Mouse (Mus musculus) midbrain, embryonic 16.5 days (tissue): ENCODE measurements around the gene Olfr994. TPM values are rescaled to one million over a fixed set of nuclear protein-coding genes. Genes with fewer than 3 reads are reported as not detected.

Experiments
- ATAC-seq: fragments of 200-750 bp; cut with Nextera tagmentation; 2 replicates; pipeline ENCODE4 v1.8.0; 2017; ENCODE audit warnings: moderate TSS enrichment
- H3K27ac ChIP-seq: fragments of 300-500 bp; sonication (generic); 2 replicates; pipeline ENCODE4 v1.5.1; 2014; ENCODE audit warnings: mild to moderate bottlenecking, low read length, mixed read lengths
- H3K27me3 ChIP-seq: fragments of 300-500 bp; sonication (generic); 2 replicates; pipeline ENCODE4 v1.6.1; 2014; ENCODE audit warnings: low read depth, low read length, mixed read lengths; ENCODE audit not compliant: control insufficient read depth, insufficient read depth
- H3K36me3 ChIP-seq: fragments of 300-500 bp; sonication (generic); 2 replicates; pipeline ENCODE4 v1.6.1; 2014; ENCODE audit warnings: mild to moderate bottlenecking, low read length, moderate library complexity, mixed read lengths; ENCODE audit not compliant: control insufficient read depth, insufficient read depth
- H3K4me1 ChIP-seq: fragments of 300-500 bp; sonication (generic); 2 replicates; pipeline ENCODE4 v1.6.1; 2014; ENCODE audit warnings: mild to moderate bottlenecking, low read length, mixed read lengths; ENCODE audit not compliant: control insufficient read depth, insufficient read depth
- H3K4me2 ChIP-seq: fragments of 300-500 bp; sonication (generic); 2 replicates; pipeline ENCODE4 v1.6.1; 2014; ENCODE audit warnings: mild to moderate bottlenecking, low read length, mixed read lengths
- H3K4me3 ChIP-seq: fragments of 300-500 bp; sonication (generic); 2 replicates; pipeline ENCODE4 v1.5.1; 2014; ENCODE audit warnings: low read depth, mild to moderate bottlenecking, low read length, moderate library complexity, mixed read lengths
- H3K9ac ChIP-seq: fragments of 300-500 bp; sonication (generic); 2 replicates; pipeline ENCODE4 v1.6.1; 2014; ENCODE audit warnings: low read depth, low read length, mixed read lengths
- H3K9me3 ChIP-seq: fragments of 300-500 bp; sonication (generic); replicated peaks from 2 replicates; pipeline ENCODE4 v1.6.1; 2014; ENCODE audit warnings: mild to moderate bottlenecking, low read length, mixed read lengths; ENCODE audit not compliant: control insufficient read depth, poor library complexity, severe bottlenecking
- WGBS: fragments of 180-500 bp; shearing (Covaris S2); extraction: QIAGEN DNeasy Blood & Tissue Kit; methylation state at CpG from one replicate; pipeline ENCODE4 v1.1.7; 2014; 5-methylcytosine and 5-hydroxymethylcytosine counted together
- polyA plus RNA-seq: library from polyadenylated mRNA; unstranded; fragments of >200 nt; fragmentation: Nextera tagmentation; extraction: Ambion mirVana; gene quantifications from 2 replicates; pipeline ENCODE4 v1.2.1, GENCODE M21; 2015

The Olfr994 gene
- polyA plus RNA-seq: not detected in 2 replicates

DNA sequence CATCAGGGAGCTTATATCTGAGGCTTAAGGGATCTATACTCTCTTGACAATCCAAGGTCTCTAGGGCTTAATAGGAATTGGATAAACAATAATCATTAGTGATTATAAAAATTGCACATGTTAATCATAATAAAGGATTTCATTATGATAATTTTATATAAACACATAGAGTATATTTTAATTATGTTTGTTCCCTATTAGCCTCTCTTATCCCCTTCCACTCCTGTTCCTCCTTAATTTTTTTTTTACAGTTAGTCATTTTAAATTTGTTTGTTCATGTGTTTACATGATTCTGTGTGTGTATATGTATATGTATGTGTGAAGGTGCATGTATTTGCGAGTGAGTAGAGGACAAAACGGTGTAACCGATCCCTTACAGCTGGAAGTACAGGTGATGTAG, at the start of gene Olfr994:
TSS of gene Olfr994 (minus strand) at position 101 of the 400 bp plus-strand sequence.
- Histone ChIP-seq H3K27me3 (no peaks in the 10 kb centered on the region), H3K4me3 (no peak within 1 kb of the TSS), H3K9me3 (no peaks in the 10 kb centered on the region), H3K36me3 (no peaks in the 10 kb centered on the region), H3K9ac (no peak within 1 kb of the TSS), H3K4me1 (no peaks in the 10 kb centered on the region), H3K27ac (no peak within 1 kb of the TSS), H3K4me2 (no peak within 1 kb of the TSS)
- 92% methylated on average over 3 of the region's 3 CpGs for WGBS
- no peak for ATAC-seq

DNA sequence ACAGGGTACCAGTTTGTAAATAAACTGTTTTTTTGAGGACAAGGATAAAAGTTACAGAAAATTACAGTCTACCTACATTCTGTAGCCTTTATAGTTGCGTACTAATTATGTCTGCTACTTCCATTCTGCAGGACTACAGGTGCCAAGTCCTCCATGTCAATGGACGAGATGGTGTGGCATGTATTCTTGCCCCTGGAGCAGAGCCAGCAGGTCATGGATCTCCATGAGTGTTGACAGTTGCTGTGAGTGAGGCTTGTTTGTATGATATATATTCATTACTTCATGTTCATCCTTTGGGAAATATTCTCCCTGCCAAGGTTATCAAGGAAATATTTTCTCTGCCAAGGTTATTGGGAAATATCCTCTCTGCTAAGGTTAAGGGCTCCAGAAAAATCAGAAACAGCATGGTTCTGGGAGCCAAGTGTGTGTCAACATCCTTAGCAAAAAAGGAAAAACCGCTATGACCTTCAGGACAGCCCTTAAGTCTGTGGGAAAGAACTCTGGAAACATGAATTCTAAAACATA, 30.6 kb upstream of the Olfr994 start:
- WGBS: 87% methylated on average over 3 of the region's 3 CpGs
- no peak overlapping the region for H3K9ac ChIP-seq
- no peaks in the 10 kb centered on the region for H3K27me3 ChIP-seq
- H3K4me2 ChIP-seq: no peak overlapping the region
- no peak overlapping the region for H3K27ac ChIP-seq
- no peaks in the 10 kb centered on the region for H3K4me1 ChIP-seq
- H3K9me3 ChIP-seq: no peaks in the 10 kb centered on the region
- no peak for ATAC-seq
- H3K36me3 ChIP-seq: no peaks in the 10 kb centered on the region
- H3K4me3 ChIP-seq: no peak overlapping the region

GRCm38 (mm10) chr2:85443539-85443938, 7.3 kb upstream of the Olfr994 start, which contains the start of gene Olfr995:
Gene Olfr995 (minus strand): TSS chr2:85443639.
- no peak for ATAC-seq

DNA sequence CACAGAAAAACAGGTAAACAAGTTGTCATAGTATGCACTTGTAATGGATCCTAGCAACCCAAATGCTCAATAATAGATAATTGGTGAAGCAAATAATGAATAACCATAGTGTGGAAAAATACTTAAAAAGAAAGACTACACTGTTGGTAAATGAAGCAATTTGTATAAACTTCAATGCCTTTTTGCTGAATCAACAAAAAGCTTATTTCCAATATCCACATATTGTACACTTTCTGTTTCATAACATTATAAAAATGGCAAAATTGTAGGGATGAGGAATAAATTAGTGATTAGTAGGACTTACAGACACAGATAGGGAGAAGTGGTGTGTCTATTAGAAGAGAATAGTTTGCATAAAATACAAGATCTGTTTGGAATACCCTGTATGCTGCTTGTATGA, 6.3 kb upstream of the Olfr994 start:
- no peak overlapping the region for H3K27ac ChIP-seq
- no peak overlapping the region for H3K4me2 ChIP-seq
- no peak overlapping the region for H3K4me3 ChIP-seq
- no peaks in the 10 kb centered on the region for H3K27me3 ChIP-seq
- no peak overlapping the region for H3K9ac ChIP-seq
- ATAC-seq: no peak
- no peaks in the 10 kb centered on the region for H3K9me3 ChIP-seq
- no peaks in the 10 kb centered on the region for H3K36me3 ChIP-seq
- no peaks in the 10 kb centered on the region for H3K4me1 ChIP-seq

More at GRCm38 (mm10) chr2:85443539-85443938, 7.3 kb upstream of the Olfr994 start, which contains the start of gene Olfr995:
- Histone ChIP-seq H3K4me1 (no peaks in the 10 kb centered on the region), H3K27me3 (no peaks in the 10 kb centered on the region), H3K4me3 (no peak within 1 kb of the TSS), H3K9me3 (no peaks in the 10 kb centered on the region), H3K9ac (no peak within 1 kb of the TSS), H3K36me3 (no peaks in the 10 kb centered on the region), H3K4me2 (no peak within 1 kb of the TSS), H3K27ac (no peak within 1 kb of the TSS)
- 4% methylated on average over 1 of the region's 1 CpGs for WGBS

- H3K36me3 ChIP-seq: no peaks in the 10 kb centered on the region
- no peak overlapping the region for H3K4me3 ChIP-seq
- H3K27me3 ChIP-seq: no peaks in the 10 kb centered on the region
- no peak for ATAC-seq
- no peaks in the 10 kb centered on the region for H3K4me1 ChIP-seq
- WGBS: 91% methylated on average over 1 of the region's 1 CpGs
- H3K9ac ChIP-seq: no peak overlapping the region
- H3K27ac ChIP-seq: no peak overlapping the region
- H3K4me2 ChIP-seq: no peak overlapping the region
- no peaks in the 10 kb centered on the region for H3K9me3 ChIP-seq
Measured at GRCm38 (mm10) chr2:85425893-85426292, 10.4 kb downstream of the Olfr994 start.

- Histone ChIP-seq H3K4me1 (no peaks in the 10 kb centered on the region), H3K9me3 (no peaks in the 10 kb centered on the region), H3K36me3 (no peaks in the 10 kb centered on the region)
Measured at GRCm38 (mm10) chr2:85414777-85415176, 21.5 kb downstream of the Olfr994 start, which contains the start of gene Olfr993. Gene Olfr993 (minus strand): TSS chr2:85414877.

DNA sequence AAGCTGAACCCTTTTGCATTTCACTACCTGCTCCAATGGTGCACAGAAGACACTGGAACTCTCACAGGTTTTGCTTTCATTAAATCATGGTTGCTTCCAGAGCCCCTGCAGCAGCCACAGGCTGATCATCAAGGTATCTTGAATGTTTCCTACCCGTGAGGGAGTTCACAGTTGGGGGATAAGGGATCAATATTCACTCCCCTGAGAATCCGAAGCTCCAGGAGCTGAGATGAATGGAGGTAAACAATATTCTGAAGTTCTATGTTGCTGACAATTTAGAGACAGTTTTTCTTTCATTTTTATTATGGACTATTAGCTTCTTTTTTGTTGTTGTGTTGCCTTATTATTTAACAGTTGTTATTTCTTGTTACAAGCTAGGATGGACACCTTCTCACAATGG, 26.9 kb downstream of the Olfr994 start, which contains the start of gene Olfr992:
TSS of gene Olfr992 (minus strand) at position 101 of the 400 bp plus-strand sequence.
- no peak within 1 kb of the TSS for H3K4me3 ChIP-seq
- no peaks in the 10 kb centered on the region for H3K4me1 ChIP-seq
- H3K4me2 ChIP-seq: no peak within 1 kb of the TSS
- no peaks in the 10 kb centered on the region for H3K9me3 ChIP-seq
- no peak within 1 kb of the TSS for H3K27ac ChIP-seq
- no peaks in the 10 kb centered on the region for H3K27me3 ChIP-seq
- H3K9ac ChIP-seq: no peak within 1 kb of the TSS
- H3K36me3 ChIP-seq: no peaks in the 10 kb centered on the region
- WGBS: 60% methylated on average over 2 of the region's 2 CpGs
- ATAC-seq: no peak

More at GRCm38 (mm10) chr2:85414777-85415176, 21.5 kb downstream of the Olfr994 start, which contains the start of gene Olfr993:
- no peak for ATAC-seq
- H3K4me2 ChIP-seq: no peak within 1 kb of the TSS
- H3K27me3 ChIP-seq: no peaks in the 10 kb centered on the region
- H3K4me3 ChIP-seq: no peak within 1 kb of the TSS
- H3K27ac ChIP-seq: no peak within 1 kb of the TSS
- no peak within 1 kb of the TSS for H3K9ac ChIP-seq

Other genes starting within 250 kb of the Olfr994 start
- 15.2 and 15.8 TPM in 2 replicates for gene Lrrc55, start 239.3 kb downstream of the Olfr994 start, polyA plus RNA-seq
- not detected in 2 replicates for gene Olfr987, start 97.1 kb downstream of the Olfr994 start, polyA plus RNA-seq
- not detected in 2 replicates for gene Olfr988, start 73.2 kb downstream of the Olfr994 start, polyA plus RNA-seq
- not detected in 2 replicates for gene Olfr992, start 27.0 kb downstream of the Olfr994 start, polyA plus RNA-seq
- not detected in 2 replicates for gene Olfr993, start 21.6 kb downstream of the Olfr994 start, polyA plus RNA-seq
- not detected in 2 replicates for gene Olfr995, start 7.2 kb upstream of the Olfr994 start, polyA plus RNA-seq
- 0.26 and 0.28 TPM in 2 replicates for gene 4833423E24Rik, start 82.6 kb upstream of the Olfr994 start, polyA plus RNA-seq
- gene Olfr996, start 142.8 kb upstream of the Olfr994 start, polyA plus RNA-seq: not detected in 2 replicates
- gene Olfr998, start 152.5 kb upstream of the Olfr994 start, polyA plus RNA-seq: not detected in 2 replicates
- not detected in 2 replicates for gene Olfr1000, start 175.5 kb upstream of the Olfr994 start, polyA plus RNA-seq
- gene Olfr1002, start 214.3 kb upstream of the Olfr994 start, polyA plus RNA-seq: not detected in 2 replicates
- gene Olfr154, start 228.0 kb upstream of the Olfr994 start, polyA plus RNA-seq: not detected in 2 replicates
- gene Olfr1006, start 242.3 kb upstream of the Olfr994 start, polyA plus RNA-seq: not detected in 2 replicates